Mouse (Mus musculus): Measurements from ENCODE around the gene Eloa. TPM values are rescaled to one million over a fixed set of nuclear protein-coding genes. Genes with fewer than 3 reads are reported as not detected.
A peak's percentile ranks its signal among the peaks of the same experiment; 100 is the strongest.

Eloa gene
- total and polyA plus RNA-seq, 2 experiments from 2014 or later: 20.5 to 28.2 TPM

DNA sequence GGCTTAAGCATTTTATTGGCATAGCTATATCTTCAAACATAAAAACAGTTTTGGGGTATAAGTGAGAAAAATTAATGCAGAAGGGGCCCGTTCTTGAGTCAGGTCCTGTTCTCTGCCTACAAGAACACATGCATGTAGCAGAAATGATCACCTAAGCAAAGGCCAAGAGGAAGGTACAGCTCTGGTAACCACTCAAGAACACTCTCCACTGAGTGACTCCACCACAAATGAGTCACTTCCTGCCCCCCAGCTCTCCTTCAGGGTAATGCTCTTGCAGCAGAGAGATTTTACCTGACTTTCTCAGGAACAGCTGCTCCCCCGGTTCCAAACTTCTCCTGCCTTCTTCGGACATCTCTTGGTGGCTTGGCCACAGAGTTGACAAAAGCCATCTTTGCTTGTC lies 14.7 kb downstream of the Eloa start:
- no peaks in the 10 kb centered on the region for H3K9me3 ChIP-seq (replicated peaks; ENCODE audit: control insufficient read depth, low read length)
- H3K4me2 ChIP-seq (ENCODE audit: low read depth, low read length): no peak overlapping the region
- ATAC-seq (ENCODE audit: insufficient read depth, low read depth) (no peak), DNase-seq (ENCODE audit: low spot score) (no peak)
- H3K4me1 ChIP-seq (ENCODE audit: control insufficient read depth, insufficient read depth): no peaks in the 10 kb centered on the region
- WGBS: 89% methylated on average over 3 of the region's 3 CpGs
- no peaks in the 10 kb centered on the region for H3K27me3 ChIP-seq (ENCODE audit: control insufficient read depth, insufficient read depth, low read length)
- no peak overlapping the region for H3K4me3 ChIP-seq (ENCODE audit: low read depth, low read length)
- H3K36me3 ChIP-seq (replicated peaks; ENCODE audit: control insufficient read depth, insufficient read depth, low read length): peaks cover 91% of the 10 kb centered on the region
- no peak for TF ChIP-seq EP300 (IDR thresholded peaks at IDR 0.05; ENCODE audit: low read depth)
- TF ChIP-seq CTCF (IDR thresholded peaks at IDR 0.05; ENCODE audit: low read depth): no peak
- no peak overlapping the region for H3K27ac ChIP-seq (ENCODE audit: low read depth)
- no peak overlapping the region for H3K9ac ChIP-seq (replicated peaks; ENCODE audit: low read depth, low read length)

DNA sequence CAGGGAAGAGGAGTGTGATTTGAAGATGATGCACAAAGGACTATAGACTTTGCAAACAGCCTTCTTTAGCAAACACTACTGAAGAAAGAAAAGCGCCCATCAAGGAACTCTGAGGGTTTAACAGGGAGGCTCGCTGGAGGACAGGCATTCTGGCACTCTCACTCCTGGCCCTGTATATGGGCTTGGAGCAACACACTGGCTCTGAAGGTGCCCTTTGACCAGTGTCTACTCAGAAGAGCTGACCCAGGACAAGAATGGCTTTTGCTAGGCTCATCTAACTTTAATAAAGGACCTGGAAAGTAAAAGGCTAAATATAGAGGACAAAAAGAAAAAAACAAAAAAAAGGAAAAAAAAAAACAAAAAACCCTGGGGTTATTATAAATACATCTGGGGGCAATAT lies 16.6 kb downstream of the Eloa start:
- 92% methylated on average over 2 of the region's 2 CpGs for WGBS
- DNase-seq (ENCODE audit: low spot score): no peak
- no peak for ATAC-seq (ENCODE audit: insufficient read depth, low read depth)

DNA sequence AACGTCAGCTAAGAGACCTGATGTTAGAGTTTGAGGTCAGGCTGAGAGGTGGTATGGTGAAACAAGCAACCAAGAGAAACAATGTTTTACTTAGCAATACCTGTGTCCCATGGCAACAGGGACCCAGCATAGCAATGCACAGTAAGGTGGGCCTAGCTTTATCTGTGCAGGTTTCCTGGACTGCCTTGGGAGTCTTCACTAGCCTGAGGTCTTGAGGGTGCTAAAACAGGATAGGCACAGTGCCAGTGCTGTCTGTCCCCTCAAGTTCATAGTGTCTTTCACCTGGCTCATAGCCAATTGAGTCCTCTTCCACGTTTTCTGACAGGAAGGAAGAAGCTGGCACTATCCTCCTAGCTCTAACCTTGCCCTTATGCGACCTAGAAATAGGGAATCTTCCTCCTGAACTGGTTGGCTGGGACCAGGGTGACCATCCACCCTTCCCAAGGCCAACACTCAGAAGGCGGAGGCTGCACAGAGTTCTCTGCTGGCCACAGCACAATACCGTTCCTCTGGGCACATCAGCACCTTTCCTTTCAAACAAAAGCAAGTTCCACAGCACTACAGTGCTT lies 17.4 kb downstream of the Eloa start:
- Histone ChIP-seq H3K4me3 (ENCODE audit: low read depth, low read length) (no peak overlapping the region), H3K27me3 (ENCODE audit: control insufficient read depth, insufficient read depth, low read length) (no peaks in the 10 kb centered on the region), H3K4me2 (ENCODE audit: low read depth, low read length) (no peak overlapping the region), H3K9ac (replicated peaks; ENCODE audit: low read depth, low read length) (no peak overlapping the region), H3K27ac (ENCODE audit: low read depth) (no peak overlapping the region), H3K36me3 (replicated peaks; ENCODE audit: control insufficient read depth, insufficient read depth, low read length) (peaks cover 64% of the 10 kb centered on the region), H3K9me3 (replicated peaks; ENCODE audit: control insufficient read depth, low read length) (no peaks in the 10 kb centered on the region), H3K4me1 (ENCODE audit: control insufficient read depth, insufficient read depth) (no peaks in the 10 kb centered on the region)
- WGBS: 69% methylated on average over 5 of the region's 5 CpGs
- ATAC-seq (ENCODE audit: insufficient read depth, low read depth): no peak
- TF ChIP-seq CTCF (IDR thresholded peaks at IDR 0.05; ENCODE audit: low read depth) (no peak), EP300 (IDR thresholded peaks at IDR 0.05; ENCODE audit: low read depth) (no peak)
- no peak for DNase-seq (ENCODE audit: low spot score)

More for the DNA sequence above, 16.6 kb downstream of the Eloa start:
- H3K9me3 ChIP-seq (replicated peaks; ENCODE audit: control insufficient read depth, low read length): no peaks in the 10 kb centered on the region
- H3K36me3 ChIP-seq (replicated peaks; ENCODE audit: control insufficient read depth, insufficient read depth, low read length): peaks cover 72% of the 10 kb centered on the region
- no peak overlapping the region for H3K4me2 ChIP-seq (ENCODE audit: low read depth, low read length)
- H3K9ac ChIP-seq (replicated peaks; ENCODE audit: low read depth, low read length): no peak overlapping the region
- no peaks in the 10 kb centered on the region for H3K4me1 ChIP-seq (ENCODE audit: control insufficient read depth, insufficient read depth)
- no peak overlapping the region for H3K27ac ChIP-seq (ENCODE audit: low read depth)
- H3K27me3 ChIP-seq (ENCODE audit: control insufficient read depth, insufficient read depth, low read length): no peaks in the 10 kb centered on the region
- TF ChIP-seq EP300 (IDR thresholded peaks at IDR 0.05; ENCODE audit: low read depth) (no peak), CTCF (IDR thresholded peaks at IDR 0.05; ENCODE audit: low read depth) (no peak)
- no peak overlapping the region for H3K4me3 ChIP-seq (ENCODE audit: low read depth, low read length)

DNA sequence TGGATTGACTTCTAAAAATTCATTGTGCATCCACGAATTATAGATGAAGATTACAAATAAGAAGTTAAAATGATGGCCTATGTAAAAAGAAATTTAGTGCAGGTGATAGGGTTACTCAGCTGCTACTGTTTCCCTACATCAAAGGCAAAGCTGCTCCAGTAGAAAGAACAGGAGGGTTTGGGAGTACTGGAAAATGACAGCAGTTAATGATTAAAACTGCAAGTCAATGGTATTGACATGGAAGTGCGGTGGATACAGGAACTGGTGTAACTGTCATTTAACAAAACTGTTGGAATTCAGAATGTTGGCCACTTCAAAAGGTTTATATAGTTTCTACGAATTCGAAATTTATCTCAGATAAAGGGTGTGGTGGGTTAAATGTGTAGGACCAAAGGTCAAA lies 26.4 kb downstream of the Eloa start:
- H3K9ac ChIP-seq (replicated peaks; ENCODE audit: low read depth, low read length): no peak overlapping the region
- ATAC-seq (ENCODE audit: insufficient read depth, low read depth) (no peak), DNase-seq (ENCODE audit: low spot score) (no peak)
- whole genome bisulfite sequencing: 78% methylated on average over 4 of the region's 4 CpGs
- H3K4me3 ChIP-seq (ENCODE audit: low read depth, low read length): no peak overlapping the region
- no peaks in the 10 kb centered on the region for H3K36me3 ChIP-seq (replicated peaks; ENCODE audit: control insufficient read depth, insufficient read depth, low read length)
- no peak for TF ChIP-seq CTCF (IDR thresholded peaks at IDR 0.05; ENCODE audit: low read depth)
- no peak for TF ChIP-seq EP300 (IDR thresholded peaks at IDR 0.05; ENCODE audit: low read depth)
- H3K9me3 ChIP-seq (replicated peaks; ENCODE audit: control insufficient read depth, low read length): peaks cover 8% of the 10 kb centered on the region
- H3K4me1 ChIP-seq (ENCODE audit: control insufficient read depth, insufficient read depth): no peaks in the 10 kb centered on the region
- H3K4me2 ChIP-seq (ENCODE audit: low read depth, low read length): no peak overlapping the region
- no peak overlapping the region for H3K27ac ChIP-seq (ENCODE audit: low read depth)
- no peaks in the 10 kb centered on the region for H3K27me3 ChIP-seq (ENCODE audit: control insufficient read depth, insufficient read depth, low read length)

DNA sequence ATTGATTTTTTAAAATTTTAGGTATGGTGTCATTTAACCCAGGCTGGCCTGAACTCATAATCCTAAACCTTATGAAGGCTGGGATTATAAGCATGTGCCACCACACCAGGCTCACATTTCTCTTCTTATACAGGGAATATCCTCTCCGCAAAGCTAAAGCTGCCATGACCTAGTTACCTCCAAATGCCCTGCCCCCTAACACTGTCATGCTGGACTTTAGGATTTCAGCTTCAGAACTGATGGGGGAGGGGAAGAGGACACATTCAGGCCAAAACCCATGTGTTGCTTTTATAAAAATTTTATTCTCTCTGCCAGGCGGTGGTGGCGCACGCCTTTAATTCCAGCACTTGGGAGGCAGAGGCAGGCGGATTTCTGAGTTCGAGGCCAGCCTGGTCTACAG lies 27.6 kb downstream of the Eloa start:
- no peak for DNase-seq (ENCODE audit: low spot score)
- no peak overlapping the region for H3K9ac ChIP-seq (replicated peaks; ENCODE audit: low read depth, low read length)
- H3K4me3 ChIP-seq (ENCODE audit: low read depth, low read length): no peak overlapping the region
- no peaks in the 10 kb centered on the region for H3K27me3 ChIP-seq (ENCODE audit: control insufficient read depth, insufficient read depth, low read length)
- peaks cover 8% of the 10 kb centered on the region for H3K9me3 ChIP-seq (replicated peaks; ENCODE audit: control insufficient read depth, low read length)
- no peaks in the 10 kb centered on the region for H3K36me3 ChIP-seq (replicated peaks; ENCODE audit: control insufficient read depth, insufficient read depth, low read length)
- WGBS: 92% methylated on average over 6 of the region's 6 CpGs
- no peak for ATAC-seq (ENCODE audit: insufficient read depth, low read depth)
- TF ChIP-seq EP300 (IDR thresholded peaks at IDR 0.05; ENCODE audit: low read depth): no peak
- no peak for TF ChIP-seq CTCF (IDR thresholded peaks at IDR 0.05; ENCODE audit: low read depth)
- H3K27ac ChIP-seq (ENCODE audit: low read depth): no peak overlapping the region
- H3K4me1 ChIP-seq (ENCODE audit: control insufficient read depth, insufficient read depth): no peaks in the 10 kb centered on the region
- H3K4me2 ChIP-seq (ENCODE audit: low read depth, low read length): no peak overlapping the region

DNA sequence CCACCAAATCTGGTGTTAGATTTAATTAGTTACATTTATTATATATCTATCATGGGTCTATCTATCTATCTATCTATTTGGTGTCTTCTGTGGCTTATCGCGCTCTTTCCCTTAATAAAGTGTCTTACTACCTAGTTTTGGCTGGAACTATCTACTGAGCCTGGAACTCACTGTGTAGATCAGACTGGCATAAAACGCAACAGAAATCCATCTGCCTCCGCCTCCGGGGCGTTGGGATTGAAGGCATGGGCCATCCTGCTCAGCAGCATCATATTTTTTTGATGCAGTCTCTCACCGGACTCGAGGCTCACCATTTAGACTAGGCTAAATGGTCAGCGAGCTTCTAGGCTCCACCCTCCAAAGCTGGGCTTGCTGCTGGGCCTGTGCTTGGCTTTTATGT lies 33.8 kb downstream of the Eloa start:
- no peaks in the 10 kb centered on the region for H3K27me3 ChIP-seq (ENCODE audit: control insufficient read depth, insufficient read depth, low read length)
- H3K9ac ChIP-seq (replicated peaks; ENCODE audit: low read depth, low read length): peak overlapping the region; percentile 92
- H3K4me2 ChIP-seq (ENCODE audit: low read depth, low read length): peak overlapping the region; percentile 98
- no peaks in the 10 kb centered on the region for H3K9me3 ChIP-seq (replicated peaks; ENCODE audit: control insufficient read depth, low read length)
- H3K4me3 ChIP-seq (ENCODE audit: low read depth, low read length): peak overlapping the region; percentile 91
- DNase-seq (ENCODE audit: low spot score): no peak
- TF ChIP-seq CTCF (IDR thresholded peaks at IDR 0.05; ENCODE audit: low read depth): no peak
- 0 out of 2 replicates have a peak, but pooled peaks cover 9% of the 10 kb centered on the region for H3K4me1 ChIP-seq (ENCODE audit: control insufficient read depth, insufficient read depth)
- 72% methylated on average over 9 of the region's 9 CpGs for WGBS
- no peak for ATAC-seq (ENCODE audit: insufficient read depth, low read depth)
- peaks cover 19% of the 10 kb centered on the region; the same call in 1 of the 2 replicates for H3K36me3 ChIP-seq (replicated peaks; ENCODE audit: control insufficient read depth, insufficient read depth, low read length)
- H3K27ac ChIP-seq (ENCODE audit: low read depth): no peak overlapping the region

All from heart, postnatal 0 days (tissue).